Mouse (Mus musculus) stomach, postnatal 0 days (tissue): ENCODE measurements around the gene Ptprn2.

Experiments
- CTCF ChIP-seq: IDR thresholded peaks from 2 replicates; pipeline ENCODE4 v1.5.1; 2016; ENCODE audit warnings: antibody characterized with exemption, low read depth, mild to moderate bottlenecking, moderate library complexity
- EP300 ChIP-seq: optimal IDR thresholded peaks from 2 replicates; pipeline ENCODE3; 2016; ENCODE audit warnings: antibody characterized with exemption

DNA sequence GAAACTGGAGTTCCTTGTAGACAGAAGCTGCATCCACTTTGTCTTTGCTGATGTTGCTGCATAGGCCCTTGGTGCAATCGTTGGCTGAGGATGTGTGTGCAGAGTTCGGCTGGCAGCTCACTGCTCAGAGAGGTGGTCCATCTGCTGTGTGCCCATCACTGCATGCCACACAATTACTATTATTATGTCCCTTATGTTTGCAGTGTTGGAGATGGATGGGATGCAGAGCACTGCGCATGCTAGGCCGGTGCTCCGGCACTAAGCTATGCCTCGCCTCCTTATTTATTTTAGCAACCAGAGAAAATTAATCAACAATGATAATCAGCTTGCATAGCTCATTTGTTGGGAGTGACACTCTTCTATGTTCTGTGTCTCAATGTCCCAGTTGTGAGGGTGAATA lies 225.6 kb downstream of the Ptprn2 start:
- TF ChIP-seq EP300: no peak
- no peak for TF ChIP-seq CTCF
